Mouse (Mus musculus) lung, postnatal 36 days (tissue): ENCODE measurements at regions not wholly inside any gene's neighbourhood (a gene's known extent, or its start where the extent isn't known, plus 50 kb on each side); places are given as distances from the start of the nearest gene placed in this dataset.
"Not testable (repeated sequence)": the region's sequence is repeated elsewhere in the genome, so short reads cannot be mapped to it uniquely, and the experiment has no call there.

Experiments used
- DNase-seq: peaks from one replicate; pipeline ENCODE4 v3.0.0; 2022; ENCODE audit warnings: mixed read lengths

DNA sequence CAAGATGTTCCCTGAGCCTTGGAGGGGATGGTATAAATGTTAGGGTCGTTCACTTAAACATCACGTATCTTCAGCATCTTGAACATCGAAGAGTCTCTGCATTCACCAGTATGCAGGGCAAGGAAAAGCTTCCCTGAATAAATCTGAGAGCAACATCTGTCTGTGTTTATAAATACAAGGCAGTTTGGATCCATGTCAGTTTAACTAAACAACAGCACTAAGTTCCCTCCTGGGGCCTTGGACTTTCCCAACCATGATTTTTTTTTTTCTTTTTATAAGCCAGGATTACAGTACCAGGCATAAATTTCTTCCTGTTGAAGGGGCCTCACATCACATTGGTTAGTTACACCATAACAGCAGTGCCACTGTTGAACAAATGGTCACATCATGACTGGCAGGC, 88.2 kb upstream of the Egfr start:
- DNase-seq: no peak

DNA sequence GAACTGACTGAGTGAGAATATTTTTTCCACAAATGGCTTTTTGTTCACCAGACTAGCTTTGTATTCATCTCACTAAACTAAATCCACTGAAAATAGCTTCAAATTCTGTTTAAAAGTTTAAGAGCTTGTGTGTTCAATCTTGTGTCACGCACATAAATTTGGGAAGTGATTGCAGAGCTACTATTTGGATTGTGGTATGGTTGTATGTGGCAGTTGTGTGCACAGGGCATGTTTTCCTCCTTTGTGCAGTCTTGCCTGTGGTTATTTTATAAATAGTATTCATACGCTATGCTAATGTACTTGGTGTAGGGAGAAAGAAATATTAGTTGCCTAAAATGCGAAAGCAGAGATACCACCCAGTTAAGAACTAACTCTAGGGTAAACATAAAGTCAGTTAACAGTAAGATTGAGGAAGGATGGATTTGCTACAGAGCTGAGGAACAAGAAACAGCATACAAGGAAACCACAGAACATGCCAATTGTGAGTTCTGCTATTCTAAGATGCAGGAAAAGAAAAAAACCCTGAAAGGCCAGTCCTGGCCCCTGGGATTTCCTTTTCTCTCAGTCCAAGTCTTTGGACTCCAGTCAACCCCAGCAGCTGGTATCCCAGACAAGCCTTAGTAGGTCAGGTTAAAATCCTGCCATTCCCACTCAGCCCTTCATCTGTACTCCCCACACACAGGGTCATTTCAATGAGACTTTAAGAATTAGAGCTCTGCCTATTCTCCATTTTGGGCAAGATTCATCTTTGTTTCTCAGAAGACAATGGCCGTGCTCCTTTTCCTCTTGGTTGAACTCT, 82.4 kb upstream of the Egfr start:
- no peak for DNase-seq

DNA sequence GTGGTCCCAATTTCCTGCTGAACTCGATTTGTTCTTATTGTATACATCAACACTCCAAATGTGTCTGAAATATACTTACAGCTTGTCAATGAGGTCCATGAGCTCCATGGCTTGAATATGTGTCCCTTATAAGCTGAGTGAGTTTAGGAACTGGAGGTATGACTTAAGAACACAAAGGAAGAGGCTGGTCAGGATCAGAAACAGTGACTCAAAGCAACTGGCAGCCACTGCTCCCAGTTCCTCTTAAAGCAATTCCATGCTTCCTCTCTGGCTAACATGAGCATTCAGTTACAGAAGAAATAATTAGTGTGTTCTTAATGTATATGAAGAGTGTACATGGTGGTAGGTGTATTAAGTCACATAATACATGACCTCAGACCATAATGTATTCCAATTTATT, 81.7 kb upstream of the Egfr start:
- DNase-seq: no peak

- not testable (repeated sequence) for DNase-seq
Observed at GRCm38 (mm10) chr11:16675951-16676350, 76.1 kb upstream of the Egfr start.

DNA sequence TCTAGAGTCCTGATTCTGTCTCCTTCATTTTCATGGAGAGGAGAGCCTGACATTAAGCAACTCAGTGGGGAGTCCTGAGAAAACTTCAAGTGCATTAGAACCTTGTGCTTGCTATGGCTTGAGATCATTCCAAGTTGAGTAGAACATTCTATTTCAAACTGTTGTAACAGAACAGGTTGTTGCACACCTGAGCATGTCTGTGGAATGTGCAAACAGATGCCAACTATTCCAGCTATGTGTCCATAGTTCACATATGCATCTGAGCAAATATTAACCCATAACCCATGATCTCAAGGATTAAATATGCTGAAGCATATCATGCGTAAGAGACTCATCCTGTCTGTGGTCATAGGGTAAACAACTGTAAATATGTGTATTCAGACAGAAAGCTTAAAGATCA, 68.5 kb upstream of the Egfr start:
- no peak for DNase-seq

DNA sequence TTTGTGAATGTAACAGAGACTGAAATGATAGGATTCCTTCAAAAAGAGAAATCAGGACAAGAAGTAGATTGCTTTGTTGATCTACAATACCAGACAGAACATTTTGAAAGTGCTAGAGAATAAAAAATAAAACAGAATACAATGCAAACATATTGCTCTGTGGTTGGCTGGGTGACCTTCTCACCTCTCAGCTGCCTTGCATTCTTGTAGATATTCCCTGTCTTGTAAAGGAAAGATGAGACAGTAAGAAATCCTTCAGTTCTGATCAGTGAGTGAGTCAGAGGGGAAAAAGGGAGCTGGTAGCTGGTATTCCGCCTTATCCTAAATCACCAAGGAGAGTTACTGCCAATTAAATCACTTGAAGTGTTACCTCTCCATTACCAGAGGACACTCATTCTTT, 56.4 kb upstream of the Egfr start:
- DNase-seq: no peak

GRCm38 (mm10) chr11:16696787-16697186, 55.2 kb upstream of the Egfr start:
- DNase-seq: no peak

- DNase-seq: no peak
Observed at GRCm38 (mm10) chr11:16701826-16702225, 50.2 kb upstream of the Egfr start.
